Mouse (Mus musculus): ENCODE measurements around the gene Rnf220.

Gene Rnf220

GRCm38 (mm10) chr4:117496482-117497165 is at the start of gene Rnf220:
Gene Rnf220 (minus strand): TSS chr4:117497052.
- peak in 1 of 2 experiments; percentile 15 for DNase-seq

GRCm38 (mm10) chr4:117546616-117547015 is 49.8 kb upstream of the Rnf220 start:
- no peak for DNase-seq

DNA sequence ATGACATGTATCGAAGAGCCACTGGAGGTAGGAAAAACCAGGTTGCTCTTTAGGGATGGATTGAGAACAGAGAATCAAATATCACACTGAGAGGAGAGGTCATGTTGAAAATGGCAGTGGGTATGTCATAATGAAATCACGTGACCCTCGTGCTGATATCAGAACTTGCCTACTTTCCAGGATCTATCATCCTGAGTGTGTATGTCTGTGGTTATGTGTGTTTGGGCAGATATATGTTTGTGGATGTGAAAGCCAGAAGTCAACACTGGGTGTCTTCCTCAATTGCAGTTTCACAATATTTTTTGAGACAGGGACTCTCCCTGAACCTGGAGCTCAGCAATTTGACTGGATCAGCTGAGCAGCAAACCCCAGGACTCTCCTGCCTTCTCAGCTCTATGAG is 48.6 kb upstream of the Rnf220 start:
- no peak for DNase-seq

DNA sequence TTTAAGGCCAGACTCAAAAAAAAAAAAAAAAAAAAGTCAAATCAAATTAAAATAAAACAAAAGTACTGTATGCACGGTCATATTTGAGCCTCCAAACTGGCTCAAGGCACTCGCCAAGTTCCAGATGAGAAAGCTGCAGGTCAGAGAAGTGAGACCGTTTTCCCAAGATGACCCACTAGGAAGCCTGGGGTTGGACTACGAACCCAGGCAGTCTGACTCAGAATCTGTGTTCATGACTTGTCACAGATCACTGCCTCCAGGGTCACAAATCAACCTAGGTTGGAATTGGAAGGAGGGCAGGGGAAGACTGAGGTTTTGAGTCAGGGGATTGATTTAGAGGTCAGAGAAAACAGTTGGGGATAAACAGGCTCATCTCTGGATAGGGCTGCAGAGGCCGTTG is 43.7 kb upstream of the Rnf220 start:
- no peak for DNase-seq

GRCm38 (mm10) chr4:117539329-117539980 is 42.6 kb upstream of the Rnf220 start:
- no peak for DNase-seq

GRCm38 (mm10) chr4:117537002-117537401 is 40.1 kb upstream of the Rnf220 start:
- DNase-seq: no peak

- DNase-seq: no peak
Observed at GRCm38 (mm10) chr4:117535496-117536200, 38.8 kb upstream of the Rnf220 start.

GRCm38 (mm10) chr4:117529843-117530242 is 33.0 kb upstream of the Rnf220 start:
- no peak for DNase-seq

GRCm38 (mm10) chr4:117527952-117528351 is 31.1 kb upstream of the Rnf220 start:
- DNase-seq: peak; percentile 19 to 27

DNA sequence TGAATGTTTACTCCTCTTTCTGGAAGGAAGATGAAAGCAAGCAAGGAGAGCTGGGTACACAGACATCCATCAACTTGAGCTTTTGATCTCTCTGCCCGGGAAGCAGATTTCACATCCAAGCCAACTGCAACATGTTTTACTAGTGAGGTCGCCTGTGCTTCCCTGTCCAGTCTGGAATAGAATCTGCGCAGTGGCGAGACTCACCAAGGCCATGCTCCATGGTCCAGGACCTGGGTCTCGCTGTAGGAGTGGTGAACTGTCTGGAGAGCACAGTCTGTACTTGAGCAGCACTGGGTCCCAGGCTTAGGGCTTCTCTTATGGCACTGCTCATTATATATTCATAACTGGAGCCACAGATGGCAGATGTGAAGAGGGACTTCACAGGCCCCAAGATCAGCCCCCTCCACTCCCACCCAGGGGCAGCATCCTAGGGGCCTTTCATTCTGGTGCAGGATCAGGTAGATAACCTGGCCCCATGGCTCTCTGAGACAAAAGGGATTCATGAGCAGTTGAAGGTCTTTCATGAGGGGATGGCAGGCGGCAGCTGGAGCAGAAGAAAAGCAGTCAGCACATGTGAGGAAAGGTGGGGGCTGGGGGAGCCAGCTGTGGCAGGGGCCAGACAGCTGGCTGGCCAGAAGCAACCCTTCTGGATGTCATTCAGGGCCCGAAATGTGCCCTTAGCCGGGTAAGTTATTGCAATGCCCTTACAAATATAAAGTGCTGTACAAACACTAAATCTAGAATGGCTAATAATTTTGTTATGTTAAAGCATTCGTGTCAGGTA is 30.5 kb upstream of the Rnf220 start:
- DNase-seq: no peak

DNA sequence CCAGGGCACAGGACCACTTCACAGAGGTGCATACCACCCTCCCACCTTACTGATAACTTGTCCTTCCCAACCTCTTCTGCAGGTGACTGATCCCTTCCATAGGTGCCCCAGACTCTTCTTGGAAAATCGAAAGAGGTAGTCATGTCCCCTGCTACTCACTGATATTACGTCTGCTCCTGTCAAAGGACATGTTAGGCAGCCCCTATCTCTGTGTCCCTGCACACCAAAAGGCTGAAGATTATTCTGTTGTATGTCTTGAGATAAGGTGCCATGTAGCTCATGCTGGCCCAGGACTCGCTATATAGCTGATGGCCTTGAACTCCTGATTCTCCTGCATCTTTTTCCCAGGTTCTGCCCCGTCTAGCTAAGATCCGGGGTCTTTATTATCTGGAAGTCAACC is 29.1 kb upstream of the Rnf220 start:
- DNase-seq: no peak

DNA sequence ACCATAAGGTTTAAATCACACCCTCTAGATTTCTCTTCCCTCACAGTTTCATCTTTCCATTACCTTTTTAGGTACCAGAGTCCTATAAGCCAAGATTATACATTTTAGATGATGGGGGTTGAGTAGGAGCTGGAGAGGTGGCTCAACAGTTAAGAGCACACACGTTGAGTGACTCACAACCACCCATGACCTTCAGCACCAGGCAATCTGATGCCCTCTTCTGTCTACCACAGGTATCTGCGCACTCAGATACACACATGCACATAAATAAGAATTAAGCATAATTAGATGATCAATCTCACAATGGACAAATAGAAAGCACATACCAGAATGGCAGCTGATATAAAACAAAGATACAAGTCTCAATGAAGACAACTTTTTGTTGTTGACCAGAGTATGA is 24.5 kb upstream of the Rnf220 start:
- no peak for DNase-seq

GRCm38 (mm10) chr4:117518246-117518645 is 21.4 kb upstream of the Rnf220 start:
- DNase-seq: no peak

DNA sequence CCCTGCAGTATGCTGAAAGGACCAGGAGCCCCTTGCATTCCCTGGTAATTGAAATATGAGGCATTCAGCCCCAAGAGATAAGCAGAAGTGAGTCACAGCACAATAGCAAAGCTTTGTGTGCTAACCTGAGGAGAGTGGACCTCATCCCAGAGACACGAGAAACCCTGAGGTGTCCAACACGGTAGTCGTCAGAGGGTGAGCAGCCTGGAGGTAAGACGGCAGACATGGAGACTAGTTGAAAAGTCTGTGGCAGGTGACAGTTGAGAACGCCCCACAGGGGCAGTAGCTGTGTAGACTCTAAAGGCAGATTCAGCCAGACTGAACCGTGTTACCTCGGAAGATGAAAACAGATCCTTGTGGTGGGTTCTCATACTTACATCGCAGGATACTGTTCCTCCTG is 2.2 kb upstream of the Rnf220 start:
- no peak for DNase-seq

GRCm38 (mm10) chr4:117495869-117496401 is 917 bp downstream of the Rnf220 start:
- DNase-seq: peak in 1 of 2 experiments; percentile 18

DNA sequence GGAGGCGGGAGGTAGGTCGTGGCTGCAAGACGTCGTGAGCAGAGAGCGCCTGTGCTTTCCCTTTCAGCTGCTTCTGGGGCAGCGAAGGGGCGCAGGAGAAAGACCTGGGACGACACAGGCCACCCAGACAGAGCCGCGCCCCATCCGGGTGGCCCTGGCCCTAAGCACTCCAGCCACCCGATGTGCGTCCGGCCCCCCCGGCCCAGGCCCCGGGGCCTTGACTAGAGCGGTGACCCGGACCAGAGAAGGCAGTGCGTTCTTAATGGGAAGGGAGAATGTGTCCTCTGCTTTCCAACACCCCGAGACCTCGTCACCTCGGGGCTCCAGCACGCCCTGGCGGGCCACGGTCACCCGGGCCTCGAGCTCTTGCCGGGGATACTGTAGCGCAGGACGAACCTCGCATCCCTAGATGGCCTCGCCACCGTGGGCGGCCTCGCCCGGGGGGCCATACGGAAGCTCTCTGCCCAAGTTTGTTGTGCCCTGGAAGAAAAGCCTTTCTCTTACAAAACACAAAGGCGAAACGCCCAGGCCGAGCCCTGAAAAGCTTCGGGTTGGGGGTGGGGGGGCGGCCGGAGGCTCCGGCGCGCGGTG is 1.8 kb downstream of the Rnf220 start:
- peak in 1 of 2 experiments; percentile 23 for DNase-seq

- DNase-seq: peak in 1 of 2 experiments; percentile 31
Observed at GRCm38 (mm10) chr4:117493905-117494851, 2.7 kb downstream of the Rnf220 start.

- DNase-seq: peak in 1 of 2 experiments; percentile 24
Observed at GRCm38 (mm10) chr4:117493161-117493568, 3.7 kb downstream of the Rnf220 start.

DNA sequence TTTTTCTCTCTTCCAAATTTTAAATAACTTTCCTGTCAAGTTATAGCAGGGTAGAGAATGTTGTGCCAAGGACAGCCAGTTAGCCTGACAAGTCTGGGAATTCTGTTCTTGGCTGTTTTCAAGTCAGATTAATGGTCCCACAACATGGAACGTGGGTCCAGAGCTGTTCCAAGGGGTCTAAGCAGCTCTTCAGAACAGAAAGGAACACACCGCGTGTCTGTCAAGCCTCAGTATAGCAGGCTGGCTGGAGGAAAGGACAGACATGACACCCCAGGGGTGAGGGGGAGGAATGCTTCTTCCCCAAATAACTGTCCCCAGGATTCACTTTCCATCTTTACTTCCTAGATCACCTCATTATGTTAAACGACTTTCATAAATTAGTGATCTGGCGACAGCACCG is 5.0 kb downstream of the Rnf220 start:
- DNase-seq: no peak

GRCm38 (mm10) chr4:117489975-117490374 is 6.9 kb downstream of the Rnf220 start:
- no peak for DNase-seq

DNA sequence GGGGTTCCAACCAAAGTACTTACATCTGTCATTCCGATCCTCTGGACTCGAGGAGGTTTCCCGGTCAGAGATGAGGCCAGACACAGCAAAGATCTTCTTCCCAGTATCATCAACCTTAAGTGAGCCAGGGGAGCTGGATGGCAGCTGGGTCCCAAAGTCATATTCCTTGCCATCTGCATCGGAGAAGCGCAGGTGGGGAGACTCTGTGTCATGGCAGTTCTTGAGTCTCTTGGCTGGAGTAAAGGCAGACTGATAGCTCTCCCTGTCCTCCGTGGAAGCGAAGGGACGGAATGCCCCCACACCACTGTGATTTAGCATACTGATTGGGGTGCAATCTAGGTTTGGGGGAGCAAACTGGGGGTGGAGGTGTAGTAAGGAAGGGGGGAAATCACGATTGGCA is 7.3 kb downstream of the Rnf220 start:
- DNase-seq: no peak

Measured in cerebellum, adult 18-20 months (tissue).